Mouse (Mus musculus) MEL (cell line): ENCODE data around the gene Mrpl49. TPM values are rescaled to one million over a fixed set of nuclear protein-coding genes. Genes with fewer than 3 reads are reported as not detected.

Experiments
- DNase-seq: peaks from one replicate; pipeline ENCODE4 v3.0.0; 2011; ENCODE audit warnings: low read depth, low spot score
- H3K27ac ChIP-seq: 2 replicates; pipeline ENCODE4 v1.5.1; 2012; ENCODE audit warnings: low read depth, mild to moderate bottlenecking, control low read depth, low read length, moderate library complexity; ENCODE audit not compliant: control insufficient read depth
- H3K27me3 ChIP-seq, 2 experiments: fragments of 150-350 bp in 1 of 2; sonication (generic) in 1 of 2; 2 replicates each; pipeline ENCODE4 v1.6.1; 2012; ENCODE audit warnings: low read length in 2 of 2, mild to moderate bottlenecking in 2 of 2, improper control_type of control experiment in 1 of 2, moderate library complexity in 1 of 2; ENCODE audit not compliant: insufficient read depth in 2 of 2, control insufficient read depth in 1 of 2
- H3K36me3 ChIP-seq, 2 experiments: 2 replicates each; pipeline ENCODE4 v1.6.1; 2012 to 2014; ENCODE audit warnings: low read length in 2 of 2, improper control_type of control experiment in 1 of 2, inconsistent platforms in 1 of 2, mild to moderate bottlenecking in 1 of 2; ENCODE audit not compliant: insufficient read depth in 2 of 2, control insufficient read depth in 1 of 2
- H3K4me1 ChIP-seq, 2 experiments: fragments of 150-350 bp in 1 of 2; sonication (generic) in 1 of 2; 2 replicates each; pipeline ENCODE4 v1.6.1; 2012; ENCODE audit warnings: low read length in 2 of 2, improper control_type of control experiment in 1 of 2, mild to moderate bottlenecking in 1 of 2; ENCODE audit not compliant: insufficient read depth in 2 of 2, control insufficient read depth in 1 of 2
- H3K4me3 ChIP-seq, 2 experiments: fragments of 150-350 bp in 1 of 2; sonication (generic) in 1 of 2; 2 replicates each; pipeline ENCODE4 v1.5.1; 2012; ENCODE audit warnings: low read depth in 2 of 2, low read length in 2 of 2, mild to moderate bottlenecking in 2 of 2, moderate library complexity in 2 of 2, control low read depth in 1 of 2, improper control_type of control experiment in 1 of 2; ENCODE audit not compliant: control insufficient read depth in 1 of 2, insufficient read depth in 1 of 2
- H3K79me2 ChIP-seq: 2 replicates; pipeline ENCODE4 v1.6.1; 2012; ENCODE audit warnings: mild to moderate bottlenecking, low read length, moderate library complexity; ENCODE audit not compliant: control insufficient read depth, poor library complexity, insufficient read depth
- H3K9ac ChIP-seq: 2 replicates; pipeline ENCODE4 v1.6.1; 2012; ENCODE audit warnings: low read depth, mild to moderate bottlenecking, control low read depth, low read length, moderate library complexity; ENCODE audit not compliant: control insufficient read depth, poor library complexity, severe bottlenecking
- H3K9me3 ChIP-seq: fragments of 150-350 bp; sonication (generic); replicated peaks from 2 replicates; pipeline ENCODE4 v1.6.1; 2012; ENCODE audit warnings: mild to moderate bottlenecking, low read length, improper control_type of control experiment, moderate library complexity; ENCODE audit not compliant: insufficient read depth
- BHLHE40 ChIP-seq: IDR thresholded peaks from 2 replicates; pipeline ENCODE4 v1.6.1; 2012; ENCODE audit warnings: low read depth, mild to moderate bottlenecking, inconsistent platforms, low read length, improper control_type of control experiment, borderline replicate concordance
- CHD1 ChIP-seq: IDR thresholded peaks from 2 replicates; pipeline ENCODE4 v1.6.1; 2012; ENCODE audit warnings: low read depth, mild to moderate bottlenecking, inconsistent platforms, low read length, improper control_type of control experiment
- CHD2 ChIP-seq: IDR thresholded peaks from 2 replicates; pipeline ENCODE4 v1.6.1; 2011; ENCODE audit warnings: low read length, improper control_type of control experiment
- CTCF ChIP-seq, 3 experiments: IDR thresholded peaks in 2 of 3; conservative IDR thresholded peaks in 1 of 3; 2 replicates each; pipeline ENCODE4 v1.5.1; 2011 to 2012; ENCODE audit warnings: low read length in 3 of 3, low read depth in 2 of 3, mild to moderate bottlenecking in 2 of 3, improper control_type of control experiment in 1 of 3, inconsistent platforms in 1 of 3, mixed read lengths in 1 of 3, moderate library complexity in 1 of 3; ENCODE audit not compliant: control insufficient read depth in 1 of 3, insufficient read depth in 1 of 3, poor library complexity in 1 of 3, severe bottlenecking in 1 of 3
- E2F4 ChIP-seq: IDR thresholded peaks from 2 replicates; pipeline ENCODE4 v1.6.1; 2011; ENCODE audit warnings: low read depth, low read length, improper control_type of control experiment, borderline replicate concordance
- ELF1 ChIP-seq: IDR thresholded peaks from 2 replicates; pipeline ENCODE4 v1.6.1; 2014; ENCODE audit warnings: low read depth, mild to moderate bottlenecking, inconsistent platforms, low read length, improper control_type of control experiment, moderate library complexity
- EP300 ChIP-seq, 2 experiments: IDR thresholded peaks; 2 replicates each; pipeline ENCODE4 v1.6.1; 2011; ENCODE audit warnings: improper control_type of control experiment in 2 of 2, low read length in 2 of 2, low read depth in 1 of 2, mild to moderate bottlenecking in 1 of 2
- ETS1 ChIP-seq: IDR thresholded peaks from 2 replicates; pipeline ENCODE4 v1.6.1; 2012; ENCODE audit warnings: low read depth, mild to moderate bottlenecking, inconsistent platforms, low read length, improper control_type of control experiment, moderate library complexity
- GABPA ChIP-seq: IDR thresholded peaks from 2 replicates; pipeline ENCODE4 v1.6.1; 2012; ENCODE audit warnings: low read depth, mild to moderate bottlenecking, inconsistent platforms, low read length, improper control_type of control experiment, moderate library complexity
- GATA1 ChIP-seq: IDR thresholded peaks from 2 replicates; pipeline ENCODE4 v1.6.1; 2011; ENCODE audit warnings: low read depth, low read length, improper control_type of control experiment
- HCFC1 ChIP-seq: IDR thresholded peaks from 2 replicates; pipeline ENCODE4 v1.6.1; 2012; ENCODE audit warnings: low read depth, mild to moderate bottlenecking, inconsistent platforms, low read length, improper control_type of control experiment, moderate library complexity
- KAT2A ChIP-seq: conservative IDR thresholded peaks from 2 replicates; pipeline ENCODE4 v1.6.1; 2012; ENCODE audit warnings: low read depth, low read length, improper control_type of control experiment, inconsistent platforms
- MAFK ChIP-seq: IDR thresholded peaks from 2 replicates; pipeline ENCODE4 v1.6.1; 2011; ENCODE audit warnings: low read depth, mild to moderate bottlenecking, low read length, improper control_type of control experiment, borderline replicate concordance
- MAX ChIP-seq: IDR thresholded peaks from 2 replicates; pipeline ENCODE4 v1.6.1; 2011; ENCODE audit warnings: low read length, improper control_type of control experiment
- MXI1 ChIP-seq: IDR thresholded peaks from 2 replicates; pipeline ENCODE4 v1.6.1; 2011; ENCODE audit warnings: mild to moderate bottlenecking, low read depth, low read length, improper control_type of control experiment
- MYB ChIP-seq: IDR thresholded peaks from 2 replicates; pipeline ENCODE4 v1.6.1; 2011; ENCODE audit warnings: mild to moderate bottlenecking, low read depth, low read length, improper control_type of control experiment
- MYC ChIP-seq: IDR thresholded peaks from 2 replicates; pipeline ENCODE4 v1.6.1; 2011; ENCODE audit warnings: low read depth, mild to moderate bottlenecking, low read length, improper control_type of control experiment, moderate library complexity
- NELFE ChIP-seq: IDR thresholded peaks from 2 replicates; pipeline ENCODE4 v1.6.1; 2011; ENCODE audit warnings: low read depth, low read length, improper control_type of control experiment
- NRF1 ChIP-seq: IDR thresholded peaks from 2 replicates; pipeline ENCODE4 v1.6.1; 2014; ENCODE audit warnings: low read depth, mild to moderate bottlenecking, inconsistent platforms, low read length, improper control_type of control experiment, moderate library complexity; ENCODE audit not compliant: poor library complexity, insufficient read depth, severe bottlenecking
- POLR2A ChIP-seq, 2 experiments: IDR thresholded peaks; 2 replicates each; pipeline ENCODE4 v1.6.1; 2011 to 2012; ENCODE audit warnings: low read length in 2 of 2, mild to moderate bottlenecking in 2 of 2, control low read depth in 1 of 2, improper control_type of control experiment in 1 of 2, low read depth in 1 of 2, moderate library complexity in 1 of 2; ENCODE audit not compliant: control insufficient read depth in 1 of 2, insufficient read depth in 1 of 2, poor library complexity in 1 of 2
- POLR2AphosphoS2 ChIP-seq: IDR thresholded peaks from 2 replicates; pipeline ENCODE4 v1.6.1; 2011; ENCODE audit warnings: low read length, improper control_type of control experiment
- POLR2AphosphoS5 ChIP-seq: IDR thresholded peaks from 2 replicates; pipeline ENCODE4 v1.6.1; 2012; ENCODE audit warnings: low read depth, borderline replicate concordance, mild to moderate bottlenecking, inconsistent platforms, low read length, moderate library complexity, mixed read lengths
- SIN3A ChIP-seq: IDR thresholded peaks from 2 replicates; pipeline ENCODE4 v1.6.1; 2012; ENCODE audit warnings: low read length, improper control_type of control experiment, inconsistent platforms
- TAL1 ChIP-seq: IDR thresholded peaks from 2 replicates; pipeline ENCODE4 v1.6.1; 2012; ENCODE audit warnings: mild to moderate bottlenecking, inconsistent platforms, low read length, moderate library complexity, mixed read lengths
- TBP ChIP-seq: IDR thresholded peaks from 2 replicates; pipeline ENCODE4 v1.8.0; 2011; ENCODE audit warnings: low read depth, low read length, improper control_type of control experiment
- TCF12 ChIP-seq: IDR thresholded peaks from 2 replicates; pipeline ENCODE4 v1.6.1; 2014; ENCODE audit warnings: low read depth, mild to moderate bottlenecking, inconsistent platforms, low read length, improper control_type of control experiment, moderate library complexity
- UBTF ChIP-seq: IDR thresholded peaks from 2 replicates; pipeline ENCODE4 v1.6.1; 2012; ENCODE audit warnings: low read depth, mild to moderate bottlenecking, inconsistent platforms, low read length, improper control_type of control experiment, moderate library complexity, borderline replicate concordance; ENCODE audit not compliant: insufficient read depth
- USF1 ChIP-seq: IDR thresholded peaks from 2 replicates; pipeline ENCODE4 v1.6.1; 2014; ENCODE audit warnings: low read depth, mild to moderate bottlenecking, inconsistent platforms, low read length, improper control_type of control experiment, moderate library complexity
- USF2 ChIP-seq, 2 experiments: IDR thresholded peaks; 2 replicates each; pipeline ENCODE4 v1.6.1; 2011 to 2012; ENCODE audit warnings: improper control_type of control experiment in 2 of 2, low read length in 2 of 2, borderline replicate concordance in 1 of 2, inconsistent platforms in 1 of 2, low read depth in 1 of 2, mild to moderate bottlenecking in 1 of 2; ENCODE audit not compliant: insufficient read depth in 1 of 2
- ZC3H11A ChIP-seq: IDR thresholded peaks from 2 replicates; pipeline ENCODE4 v1.6.1; 2012; ENCODE audit warnings: low read depth, mild to moderate bottlenecking, inconsistent platforms, low read length, improper control_type of control experiment
- ZKSCAN1 ChIP-seq: IDR thresholded peaks from 2 replicates; pipeline ENCODE4 v1.6.1; 2012; ENCODE audit warnings: low read depth, mild to moderate bottlenecking, inconsistent platforms, low read length, improper control_type of control experiment, moderate library complexity
- ZMIZ1 ChIP-seq: IDR thresholded peaks from 2 replicates; pipeline ENCODE4 v1.6.1; 2012; ENCODE audit warnings: low read depth, mild to moderate bottlenecking, inconsistent platforms, low read length, improper control_type of control experiment, moderate library complexity
- polyA plus RNA-seq, 2 experiments: library from polyadenylated mRNA; stranded (reverse) in 1 of 2; unstranded in 1 of 2; fragments of >175 nt in 1 of 2; fragments of >200 nt in 1 of 2; gene quantifications; 2 replicates each; pipeline versions ENCODE4 v1.2.1 to v1.2.4; 2012; ENCODE audit warnings: low replicate concordance in 2 of 2, low read depth in 1 of 2; ENCODE audit not compliant: insufficient read length in 2 of 2, insufficient read depth in 1 of 2, missing spikeins in 1 of 2
- total RNA-seq: library from RNA; depleted of rRNA; stranded (reverse); fragments of 300-350 nt; gene quantifications from 2 replicates; pipeline ENCODE4 v1.2.3, GENCODE M21; 2012; rRNA removed

Gene Mrpl49
- total RNA-seq (65.1 and 81.6 TPM in 2 replicates), polyA plus RNA-seq (10 to 100 TPM in 1 of 2 experiments, not detected in 1; 98.7 TPM)

DNA sequence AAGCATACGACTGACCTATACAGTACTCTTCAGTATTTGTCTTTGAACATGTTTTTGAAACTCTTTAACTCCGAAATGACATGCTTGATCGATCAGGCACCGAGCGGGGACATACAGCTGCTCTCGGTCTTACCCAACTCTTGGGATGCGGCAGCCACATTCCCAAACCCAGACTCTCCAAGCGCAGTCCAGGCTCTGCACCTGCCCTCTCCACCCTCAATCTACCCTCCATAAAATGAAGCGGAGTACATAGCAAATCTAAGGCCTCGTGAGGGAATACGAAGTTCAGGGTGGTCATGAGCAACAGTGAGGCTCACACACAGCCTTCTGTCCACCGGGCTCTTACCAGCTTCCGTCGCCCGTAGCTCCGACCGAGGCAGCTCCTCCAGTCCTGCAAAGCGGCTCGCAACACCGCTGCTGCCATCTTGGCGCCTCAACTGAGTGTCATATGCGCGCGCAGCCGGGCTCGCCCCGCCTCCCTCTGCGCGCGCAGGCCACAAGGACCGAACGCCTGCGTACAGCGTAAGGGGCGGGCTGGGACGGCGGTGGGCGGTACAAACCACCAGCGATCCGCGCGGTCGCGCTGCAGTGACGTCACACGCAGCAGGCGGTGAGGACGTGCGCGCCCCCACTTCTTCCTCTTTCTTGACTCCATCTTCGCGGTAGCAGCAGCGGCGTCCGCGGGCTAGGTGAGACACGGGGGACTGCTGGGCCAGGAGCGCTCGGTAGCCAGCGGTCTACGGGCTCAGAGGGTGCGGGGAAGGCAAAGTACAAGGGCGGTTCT, at the start of gene Mrpl49, which contains the start of gene Fau:
TSS of gene Mrpl49 (minus strand) at position 473 of the 784 bp plus-strand sequence.
TSS of gene Fau (plus strand) at position 532 of the 784 bp plus-strand sequence.
- Histone ChIP-seq H3K9me3 (no peaks in the 10 kb centered on the region), H3K4me1 (peaks cover 0 to 15% of the 10 kb centered on the region in 2 experiments; a peak in 1 of 4 replicates), H3K79me2 (peaks cover 46% of the 10 kb centered on the region), H3K4me3 (peak within 1 kb of the TSS; percentile 95), H3K27me3 (no peaks in the 10 kb centered on the region)
- TF ChIP-seq BHLHE40 (no peak), MYC (peak; percentile 58; the same call in 1 of the 2 replicates), NRF1 (peak; percentile 93), CHD2 (no peak), MAX (peak; percentile 29; the same call in 1 of the 2 replicates), MXI1 (no peak; the same call in none of the 2 replicates), HCFC1 (peak; percentile 95), GABPA (no peak), USF2 (IDR thresholded peaks at IDR 0.05; ENCODE audit: borderline replicate concordance in 1 of 2, insufficient read depth in 1 of 2, low read depth in 1 of 2, low read length in 2 of 2) (no peak), ZC3H11A (no peak), ZKSCAN1 (no peak), ELF1 (peak; percentile 84), ZMIZ1 (peak; percentile 74), TAL1 (no peak), NELFE (peak; percentile 97), SIN3A (peak; percentile 59), CTCF (IDR thresholded peaks at IDR 0.05 in 2 of 3, conservative IDR thresholded peaks at IDR 0.05 in 1 of 3; ENCODE audit: control insufficient read depth in 1 of 3, insufficient read depth in 1 of 3, low read depth in 2 of 3, low read length in 3 of 3, poor library complexity in 1 of 3, severe bottlenecking in 1 of 3) (0 out of 6 replicates have a peak, but pooled peaks of 1 of the 3 experiments have one; percentile 5), POLR2AphosphoS5 (peak; percentile 73; the same call in 1 of the 2 replicates), EP300 (IDR thresholded peaks at IDR 0.05; ENCODE audit: low read depth in 1 of 2, low read length in 2 of 2) (no peak), GATA1 (no peak), TCF12 (peak; percentile 70; the same call in 1 of the 2 replicates), UBTF (peak; percentile 70; the same call in 1 of the 2 replicates), MYB (no peak), POLR2AphosphoS2 (peak; percentile 95), USF1 (no peak), E2F4 (peak; percentile 11; the same call in 1 of the 2 replicates), POLR2A (IDR thresholded peaks at IDR 0.05; ENCODE audit: control insufficient read depth in 1 of 2, insufficient read depth in 1 of 2, low read depth in 1 of 2, low read length in 2 of 2, poor library complexity in 1 of 2) (peak; percentile 88 to 98), TBP (peak; percentile 87), CHD1 (no peak), MAFK (no peak), ETS1 (no peak), KAT2A (peak; percentile 71; the same call in 1 of the 2 replicates)
- TF ChIP-seq, all 39 proteins: peak for 17
- H3K27ac ChIP-seq: peak within 1 kb of the TSS; percentile 67
- peak; percentile 98 for DNase-seq
- peaks cover 4 to 21% of the 10 kb centered on the region in 2 experiments for H3K36me3 ChIP-seq
- H3K9ac ChIP-seq: peak within 1 kb of the TSS; percentile 96
